Mouse (Mus musculus) thymus, adult 2 months (tissue): ENCODE results near the gene Tmem235.

Experiments used
- CTCF ChIP-seq: fragments of 200-500 bp; IDR thresholded peaks from 2 replicates; pipeline ENCODE4 v1.5.1; 2012; ENCODE audit warnings: mild to moderate bottlenecking, control low read depth, low read length, moderate library complexity, borderline replicate concordance; ENCODE audit not compliant: control insufficient read depth, poor library complexity, insufficient read depth; ENCODE audit errors: extremely low read depth
- POLR2A ChIP-seq: fragments of 200-500 bp; IDR thresholded peaks from 2 replicates; pipeline ENCODE4 v1.6.1; 2012; ENCODE audit warnings: mild to moderate bottlenecking, low read length, control low read depth, moderate library complexity; ENCODE audit not compliant: control insufficient read depth, poor library complexity, insufficient read depth; ENCODE audit errors: extremely low read depth

- TF ChIP-seq CTCF (no peak), POLR2A (no peak)
Observed at GRCm38 (mm10) chr11:117838572-117838971, 22.0 kb upstream of the Tmem235 start.
